Comparison of ENCODE assay signal across 27 mouse cellular contexts in the genomic region with DNA sequence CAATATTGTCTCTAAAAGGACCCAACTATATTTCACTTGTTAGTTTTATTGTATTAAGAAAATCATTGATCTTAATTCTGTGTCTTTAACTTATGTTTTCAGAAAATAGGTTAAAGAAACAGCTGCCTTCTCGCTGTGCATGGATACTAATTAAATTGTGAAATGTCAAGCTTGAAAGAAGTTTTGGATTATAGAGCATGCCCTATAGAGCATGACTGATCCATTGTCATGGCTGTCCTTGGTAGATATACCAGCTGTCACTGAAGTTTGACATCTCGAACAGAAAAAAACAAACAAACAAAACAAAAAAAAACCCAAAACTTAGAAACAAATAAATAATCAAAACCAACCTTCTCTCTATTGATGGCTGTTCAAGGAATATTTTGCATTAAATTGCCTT.
DNase-seq lines count a peak whose midpoint lies in the region; ATAC-seq lines count a peak whose summit lies in the region.
"Had no signal": no experiment of that assay in that cellular context is flagged by ENCODE, and none has a peak within 500 bp of the region (broad histone marks: within the 10 kb centered on the region; RNA-seq: fewer than 3 reads in every experiment).

No protein-coding gene starts in this region.

- no peak overlapping the region for H3K4me2 ChIP-seq in hindbrain, embryonic 12.5 days (replicated peaks)
- no peak overlapping the region for H3K4me2 ChIP-seq in hindbrain, embryonic 16.5 days (ENCODE audit: low read length)
- no peak overlapping the region for H3K4me2 ChIP-seq in midbrain, embryonic 11.5 days
- H3K4me2 ChIP-seq in midbrain, embryonic 14.5 days (ENCODE audit: low read length): no peak overlapping the region
- no peak overlapping the region for H3K4me2 ChIP-seq in midbrain, embryonic 16.5 days (ENCODE audit: low read length)
- H3K4me2 ChIP-seq: embryonic facial prominence, embryonic 12.5 days; forebrain, embryonic 12.5 days; forebrain, embryonic 15.5 days; heart, embryonic 12.5 days; heart, embryonic 15.5 days; intestine, embryonic 15.5 days had no signal

- H3K4me1 ChIP-seq in hindbrain, embryonic 12.5 days: no peaks in the 10 kb centered on the region
- H3K4me1 ChIP-seq in hindbrain, embryonic 16.5 days (ENCODE audit: control insufficient read depth, insufficient read depth, low read depth, low read length): no peaks in the 10 kb centered on the region
- H3K4me1 ChIP-seq in midbrain, embryonic 11.5 days (ENCODE audit: control insufficient read depth, insufficient read depth, low read length): no peaks in the 10 kb centered on the region
- H3K4me1 ChIP-seq in midbrain, embryonic 10.5 days: no peaks in the 10 kb centered on the region
- H3K4me1 ChIP-seq in midbrain, embryonic 14.5 days (ENCODE audit: control insufficient read depth, insufficient read depth, low read length): no peaks in the 10 kb centered on the region
- H3K4me1 ChIP-seq in midbrain, embryonic 16.5 days (ENCODE audit: control insufficient read depth, insufficient read depth, low read length): no peaks in the 10 kb centered on the region
- H3K4me1 ChIP-seq: embryonic facial prominence, embryonic 12.5 days; forebrain, embryonic 12.5 days; forebrain, embryonic 15.5 days; heart, embryonic 12.5 days; heart, embryonic 15.5 days; hindbrain, embryonic 10.5 days; intestine, embryonic 15.5 days had no signal

- H3K27ac ChIP-seq in hindbrain, embryonic 12.5 days: no peak overlapping the region
- no peak overlapping the region for H3K27ac ChIP-seq in hindbrain, embryonic 16.5 days (ENCODE audit: low read depth, low read length)
- H3K27ac ChIP-seq in midbrain, embryonic 11.5 days (ENCODE audit: low read depth, low read length): no peak overlapping the region
- H3K27ac ChIP-seq in midbrain, embryonic 10.5 days (replicated peaks): no peak overlapping the region
- H3K27ac ChIP-seq in midbrain, embryonic 14.5 days (replicated peaks; ENCODE audit: low read depth, low read length): no peak overlapping the region
- no peak overlapping the region for H3K27ac ChIP-seq in midbrain, embryonic 16.5 days (ENCODE audit: low read length)
- H3K27ac ChIP-seq: embryonic facial prominence, embryonic 12.5 days; forebrain, embryonic 12.5 days; forebrain, embryonic 15.5 days; heart, embryonic 15.5 days; hindbrain, embryonic 10.5 days; intestine, embryonic 15.5 days had no signal

- H3K36me3 ChIP-seq in hindbrain, embryonic 12.5 days: no peaks in the 10 kb centered on the region
- no peaks in the 10 kb centered on the region for H3K36me3 ChIP-seq in hindbrain, embryonic 16.5 days (ENCODE audit: control insufficient read depth, insufficient read depth, low read length)
- H3K36me3 ChIP-seq in midbrain, embryonic 11.5 days (ENCODE audit: control insufficient read depth, insufficient read depth, low read length): no peaks in the 10 kb centered on the region
- no peaks in the 10 kb centered on the region for H3K36me3 ChIP-seq in midbrain, embryonic 10.5 days
- H3K36me3 ChIP-seq in midbrain, embryonic 14.5 days (ENCODE audit: control insufficient read depth, insufficient read depth, low read length): no peaks in the 10 kb centered on the region
- H3K36me3 ChIP-seq in midbrain, embryonic 16.5 days (ENCODE audit: control insufficient read depth, insufficient read depth, low read length): no peaks in the 10 kb centered on the region
- H3K36me3 ChIP-seq: embryonic facial prominence, embryonic 12.5 days; forebrain, embryonic 12.5 days; forebrain, embryonic 15.5 days; heart, embryonic 12.5 days; heart, embryonic 15.5 days; hindbrain, embryonic 10.5 days; intestine, embryonic 15.5 days had no signal

- no peaks in the 10 kb centered on the region for H3K9me3 ChIP-seq in hindbrain, embryonic 12.5 days (replicated peaks)
- no peaks in the 10 kb centered on the region for H3K9me3 ChIP-seq in hindbrain, embryonic 16.5 days (ENCODE audit: control insufficient read depth, low read length)
- H3K9me3 ChIP-seq in midbrain, embryonic 11.5 days (ENCODE audit: control insufficient read depth, low read length): no peaks in the 10 kb centered on the region
- no peaks in the 10 kb centered on the region for H3K9me3 ChIP-seq in midbrain, embryonic 10.5 days (replicated peaks)
- no peaks in the 10 kb centered on the region for H3K9me3 ChIP-seq in midbrain, embryonic 14.5 days (ENCODE audit: control insufficient read depth, low read length)
- no peaks in the 10 kb centered on the region for H3K9me3 ChIP-seq in midbrain, embryonic 16.5 days (replicated peaks; ENCODE audit: control insufficient read depth, low read length, poor library complexity, severe bottlenecking)
- H3K9me3 ChIP-seq: embryonic facial prominence, embryonic 12.5 days; forebrain, embryonic 12.5 days; forebrain, embryonic 15.5 days; heart, embryonic 12.5 days; heart, embryonic 15.5 days; hindbrain, embryonic 10.5 days; intestine, embryonic 15.5 days had no signal

- H3K4me3 ChIP-seq in hindbrain, embryonic 12.5 days: no peak overlapping the region
- H3K4me3 ChIP-seq in hindbrain, embryonic 16.5 days (ENCODE audit: low read length): no peak overlapping the region
- no peak overlapping the region for H3K4me3 ChIP-seq in midbrain, embryonic 11.5 days (ENCODE audit: low read depth, low read length)
- H3K4me3 ChIP-seq in midbrain, embryonic 10.5 days: no peak overlapping the region
- H3K4me3 ChIP-seq in midbrain, embryonic 14.5 days (replicated peaks; ENCODE audit: low read depth, low read length): no peak overlapping the region
- no peak overlapping the region for H3K4me3 ChIP-seq in midbrain, embryonic 16.5 days (ENCODE audit: low read depth, low read length)
- H3K4me3 ChIP-seq: embryonic facial prominence, embryonic 12.5 days; erythroblast, embryonic 14.5 days; forebrain, embryonic 12.5 days; forebrain, embryonic 15.5 days; heart, embryonic 12.5 days; heart, embryonic 15.5 days; hindbrain, embryonic 10.5 days; intestine, embryonic 15.5 days had no signal

- H3K27me3 ChIP-seq in hindbrain, embryonic 12.5 days: no peaks in the 10 kb centered on the region
- no peaks in the 10 kb centered on the region for H3K27me3 ChIP-seq in hindbrain, embryonic 16.5 days (replicated peaks; ENCODE audit: control insufficient read depth, insufficient read depth, low read length)
- H3K27me3 ChIP-seq in midbrain, embryonic 11.5 days (ENCODE audit: control insufficient read depth, insufficient read depth, low read length): no peaks in the 10 kb centered on the region
- H3K27me3 ChIP-seq in midbrain, embryonic 10.5 days (ENCODE audit: low read depth, poor library complexity, severe bottlenecking): no peaks in the 10 kb centered on the region
- H3K27me3 ChIP-seq in midbrain, embryonic 14.5 days (ENCODE audit: control insufficient read depth, insufficient read depth, low read length): no peaks in the 10 kb centered on the region
- H3K27me3 ChIP-seq in midbrain, embryonic 16.5 days (ENCODE audit: control insufficient read depth, insufficient read depth, low read depth, low read length): no peaks in the 10 kb centered on the region
- H3K27me3 ChIP-seq: embryonic facial prominence, embryonic 12.5 days; forebrain, embryonic 12.5 days; forebrain, embryonic 15.5 days; heart, embryonic 12.5 days; heart, embryonic 15.5 days; intestine, embryonic 15.5 days had no signal

- no peak overlapping the region for H3K9ac ChIP-seq in hindbrain, embryonic 12.5 days
- H3K9ac ChIP-seq in hindbrain, embryonic 16.5 days (ENCODE audit: low read depth, low read length): no peak overlapping the region
- H3K9ac ChIP-seq in midbrain, embryonic 11.5 days (ENCODE audit: low read length): no peak overlapping the region
- no peak overlapping the region for H3K9ac ChIP-seq in midbrain, embryonic 14.5 days (replicated peaks; ENCODE audit: low read length)
- H3K9ac ChIP-seq in midbrain, embryonic 16.5 days (ENCODE audit: low read depth, low read length): no peak overlapping the region
- H3K9ac ChIP-seq: embryonic facial prominence, embryonic 12.5 days; forebrain, embryonic 12.5 days; forebrain, embryonic 15.5 days; heart, embryonic 12.5 days; heart, embryonic 15.5 days; intestine, embryonic 15.5 days had no signal

- 56% methylated on average over 2 of the region's 2 CpGs for WGBS in hindbrain, embryonic 12.5 days
- 45% methylated on average over 2 of the region's 2 CpGs for WGBS in hindbrain, embryonic 16.5 days
- 49% methylated on average over 2 of the region's 2 CpGs for WGBS in midbrain, embryonic 11.5 days
- WGBS in midbrain, embryonic 10.5 days: 66% methylated on average over 2 of the region's 2 CpGs
- 15% methylated on average over 2 of the region's 2 CpGs for WGBS in midbrain, embryonic 14.5 days
- WGBS in midbrain, embryonic 16.5 days: 48% methylated on average over 2 of the region's 2 CpGs

- peak; percentile 2 for DNase-seq in embryo, embryonic 10.5 days (ENCODE audit: low spot score)
- no peak for DNase-seq in embryo, embryonic 9.5 days (ENCODE audit: extremely low spot score)
- DNase-seq in midbrain, embryonic 11.5 days (ENCODE audit: low spot score, missing footprints): no peak
- DNase-seq in midbrain, embryonic 10.5 days (ENCODE audit: low spot score): no peak
- peak; percentile 14 for DNase-seq in midbrain, embryonic 14.5 days
- DNase-seq: adrenal gland, adult 8-10 months; adrenal gland, postnatal 25 days; cerebellum, adult 18-20 months; cerebellum, adult 9-11 months; cerebellum, postnatal 25 days; embryo, embryonic 11 days; gastrocnemius, postnatal 25 days; heart, adult 18-20 months; heart, postnatal 10 days; heart, postnatal 36 days had no signal

- peak; percentile 76; the same call in 1 of the 2 replicates for ATAC-seq in hindbrain, embryonic 12.5 days (ENCODE audit: low FRiP score)
- no peak for ATAC-seq in hindbrain, embryonic 16.5 days
- peak; percentile 88 for ATAC-seq in midbrain, embryonic 11.5 days (ENCODE audit: low FRiP score)
- ATAC-seq in midbrain, embryonic 14.5 days (ENCODE audit: low FRiP score, low TSS enrichment): peak; percentile 76; the same call in 1 of the 2 replicates
- no peak for ATAC-seq in midbrain, embryonic 16.5 days
- ATAC-seq: activated CD4-positive, CD25-positive, alpha-beta regulatory T cell, adult 4 months; forebrain, embryonic 15.5 days; intestine, embryonic 15.5 days had no signal

Comparison
In these comparisons a context has a peak if more than half of its experiments do, and no peak if none do; other contexts are left out.
1. DNase-seq: peak in embryo, embryonic 10.5 days (single experiment) and midbrain, embryonic 14.5 days (single experiment); none in embryo, embryonic 9.5 days (single experiment), midbrain, embryonic 11.5 days (single experiment) and midbrain, embryonic 10.5 days (single experiment).
2. ATAC-seq: peak in hindbrain, embryonic 12.5 days (single experiment), midbrain, embryonic 11.5 days (single experiment) and midbrain, embryonic 14.5 days (single experiment); none in hindbrain, embryonic 16.5 days (single experiment) and midbrain, embryonic 16.5 days (single experiment).